Mouse (Mus musculus): ENCODE data around the gene Ttc30a1. TPM values are rescaled to one million over a fixed set of nuclear protein-coding genes. Genes with fewer than 3 reads are reported as not detected.
"Not testable (repeated sequence)": the region's sequence is repeated elsewhere in the genome, so short reads cannot be mapped to it uniquely, and the experiment has no call there.

Ttc30a1 gene
- 8.8 and 10.6 TPM in 2 replicates for polyA plus RNA-seq (2016; fragmentation: Nextera tagmentation; extraction: Ambion mirVana)

- peak within 1 kb of the TSS; percentile 53; the same call in 1 of the 2 replicates for H3K9ac ChIP-seq
- not testable (repeated sequence) for H3K9me3 ChIP-seq, H3K36me3 ChIP-seq, H3K27ac ChIP-seq, H3K4me1 ChIP-seq, H3K27me3 ChIP-seq
- peak within 1 kb of the TSS; percentile 43 for H3K4me3 ChIP-seq
- ATAC-seq (ENCODE audit: insufficient number of reproducible peaks, insufficient read depth, low FRiP score, low TSS enrichment), result peak; percentile 67; the same call in 1 of the 2 replicates
- WGBS, result 3% methylated on average over 32 of the region's 34 CpGs
- peak within 1 kb of the TSS; percentile 69 for H3K4me2 ChIP-seq (replicated peaks)
These were observed at the start of gene Ttc30a1 for GRCm38 (mm10) chr2:75981440-75982081. Ttc30a1 (minus strand) TSS chr2:75981967.

- peak overlapping the region; percentile 43 for H3K4me2 ChIP-seq (replicated peaks)
- H3K27ac ChIP-seq, result 0 out of 2 replicates have a peak overlapping the region, but pooled peaks have one; percentile 78
- H3K27me3 ChIP-seq, result no peaks in the 10 kb centered on the region
- H3K4me1 ChIP-seq, result peaks cover 17% of the 10 kb centered on the region
- H3K36me3 ChIP-seq, result no peaks in the 10 kb centered on the region
- H3K9ac ChIP-seq, result no peak overlapping the region; the same call in 1 of the 2 replicates
- H3K9me3 ChIP-seq, result no peaks in the 10 kb centered on the region
- WGBS, result 14% methylated on average over 8 of the region's 8 CpGs
- 0 out of 2 replicates have a peak, but pooled peaks have one; percentile 64 for ATAC-seq (ENCODE audit: insufficient number of reproducible peaks, insufficient read depth, low FRiP score, low TSS enrichment)
- 0 out of 2 replicates have a peak overlapping the region, but pooled peaks have one; percentile 7 for H3K4me3 ChIP-seq
These were observed 48.3 kb upstream of the Ttc30a1 start for GRCm38 (mm10) chr2:76030080-76030479.

GRCm38 (mm10) chr2:76029081-76029901, 47.5 kb upstream of the Ttc30a1 start:
- no peak overlapping the region for H3K4me3 ChIP-seq
- ATAC-seq (ENCODE audit: insufficient number of reproducible peaks, insufficient read depth, low FRiP score, low TSS enrichment), result no peak
- H3K27me3 ChIP-seq, result no peaks in the 10 kb centered on the region
- peaks cover 17% of the 10 kb centered on the region for H3K4me1 ChIP-seq
- no peaks in the 10 kb centered on the region for H3K36me3 ChIP-seq
- no peak overlapping the region for H3K9ac ChIP-seq
- peak overlapping the region; percentile 78 for H3K27ac ChIP-seq
- H3K4me2 ChIP-seq (replicated peaks), result peak overlapping the region; percentile 43
- 16% methylated on average over 20 of the region's 20 CpGs for WGBS
- no peaks in the 10 kb centered on the region for H3K9me3 ChIP-seq

DNA sequence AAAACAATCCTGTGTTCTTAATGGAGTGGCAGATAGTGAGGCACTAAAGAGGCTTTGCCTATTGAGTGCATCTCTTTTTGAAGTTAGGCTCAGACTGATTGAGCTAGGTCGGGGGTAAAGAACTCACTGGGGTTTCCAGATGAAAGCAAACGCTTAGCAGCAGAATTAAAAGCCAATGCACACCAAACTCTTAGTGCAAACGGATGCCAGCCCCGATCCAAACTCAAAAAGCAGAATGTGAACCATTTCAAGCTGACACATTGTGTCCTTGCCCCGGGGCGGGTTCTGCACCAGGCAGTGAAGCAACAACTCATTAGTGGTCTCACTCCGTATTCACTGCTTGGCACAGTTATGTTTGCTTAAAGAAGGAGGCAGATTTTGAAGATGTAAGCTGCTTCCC, 35.1 kb upstream of the Ttc30a1 start:
- no peak for ATAC-seq (ENCODE audit: insufficient number of reproducible peaks, insufficient read depth, low FRiP score, low TSS enrichment)
- Histone ChIP-seq H3K27me3 (no peaks in the 10 kb centered on the region), H3K4me2 (replicated peaks) (no peak overlapping the region), H3K9me3 (no peaks in the 10 kb centered on the region), H3K36me3 (no peaks in the 10 kb centered on the region), H3K4me3 (no peak overlapping the region), H3K27ac (no peak overlapping the region), H3K4me1 (peaks cover 7% of the 10 kb centered on the region; the same call in 1 of the 2 replicates), H3K9ac (no peak overlapping the region)
- 10% methylated on average over 7 of the region's 7 CpGs for whole genome bisulfite sequencing

DNA sequence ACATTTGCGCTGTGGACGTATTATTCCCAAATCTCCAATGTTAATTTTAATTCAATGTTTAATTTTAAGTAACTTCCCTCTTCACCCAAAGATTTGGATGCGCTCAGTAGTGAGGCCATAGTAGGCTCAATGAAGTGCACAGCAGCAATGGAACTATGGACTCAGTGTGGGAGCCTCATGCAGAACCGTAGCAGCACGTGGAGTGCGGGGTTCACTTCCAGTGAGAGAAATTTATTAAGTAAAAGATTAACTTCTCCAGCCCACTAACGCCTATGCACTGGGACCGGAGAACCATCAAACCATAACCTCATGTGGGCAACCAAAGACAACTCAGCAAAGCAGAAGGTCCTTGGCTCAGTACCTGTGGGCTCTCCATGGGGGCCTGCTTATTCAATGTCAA, 34.4 kb upstream of the Ttc30a1 start:
- H3K9me3 ChIP-seq, result no peaks in the 10 kb centered on the region
- H3K9ac ChIP-seq, result no peak overlapping the region
- no peaks in the 10 kb centered on the region for H3K27me3 ChIP-seq
- 87% methylated on average over 8 of the region's 8 CpGs for WGBS
- H3K36me3 ChIP-seq, result no peaks in the 10 kb centered on the region
- no peak for ATAC-seq (ENCODE audit: insufficient number of reproducible peaks, insufficient read depth, low FRiP score, low TSS enrichment)
- H3K4me3 ChIP-seq, result no peak overlapping the region
- peaks cover 7% of the 10 kb centered on the region; the same call in 1 of the 2 replicates for H3K4me1 ChIP-seq
- H3K27ac ChIP-seq, result no peak overlapping the region
- no peak overlapping the region for H3K4me2 ChIP-seq (replicated peaks)

DNA sequence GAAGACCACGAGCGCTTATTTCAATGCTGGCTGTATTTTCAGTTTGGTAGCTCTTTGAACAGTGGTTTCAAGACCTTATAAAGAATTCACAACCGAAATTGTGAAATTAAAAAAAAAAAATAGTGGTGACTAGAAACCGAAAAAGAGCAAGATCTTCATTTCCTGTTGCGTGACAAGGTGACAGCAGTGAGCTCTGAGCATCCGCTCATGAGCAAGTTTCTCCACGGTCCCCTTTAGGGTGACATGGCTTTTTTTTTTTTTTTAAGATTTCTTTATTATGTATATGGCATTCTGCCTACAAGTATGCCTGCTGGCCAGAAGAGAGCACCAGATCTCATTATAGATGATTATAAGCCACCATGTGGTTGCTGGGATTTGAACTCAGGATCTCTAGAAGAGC, 33.7 kb upstream of the Ttc30a1 start:
- H3K4me3 ChIP-seq, result no peak overlapping the region
- no peaks in the 10 kb centered on the region for H3K36me3 ChIP-seq
- 94% methylated on average over 7 of the region's 7 CpGs for WGBS
- no peak for ATAC-seq (ENCODE audit: insufficient number of reproducible peaks, insufficient read depth, low FRiP score, low TSS enrichment)
- H3K4me2 ChIP-seq (replicated peaks), result no peak overlapping the region
- H3K9me3 ChIP-seq, result no peaks in the 10 kb centered on the region
- no peaks in the 10 kb centered on the region for H3K27me3 ChIP-seq
- H3K9ac ChIP-seq, result no peak overlapping the region
- no peak overlapping the region for H3K27ac ChIP-seq
- peaks cover 10% of the 10 kb centered on the region for H3K4me1 ChIP-seq

DNA sequence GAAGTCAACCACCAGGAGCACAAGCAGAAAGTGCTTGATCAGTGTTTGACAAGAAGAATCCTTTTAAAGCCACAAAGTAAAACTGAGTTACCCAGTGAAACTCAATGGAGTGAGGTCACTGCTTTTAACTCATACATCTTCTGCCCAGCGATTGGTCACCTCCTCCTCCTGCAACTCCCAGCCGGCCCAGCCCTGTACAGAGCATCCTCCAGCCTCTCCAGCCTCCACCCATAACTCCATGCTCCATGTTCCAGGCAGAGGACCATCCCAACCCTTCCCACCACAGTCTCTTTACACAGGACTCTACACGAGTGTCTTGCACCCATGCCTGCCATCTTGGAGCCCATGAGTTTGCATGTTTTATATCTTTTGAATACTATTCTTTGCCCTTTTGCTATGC, 32.9 kb upstream of the Ttc30a1 start:
- no peaks in the 10 kb centered on the region for H3K27me3 ChIP-seq
- ATAC-seq (ENCODE audit: insufficient number of reproducible peaks, insufficient read depth, low FRiP score, low TSS enrichment), result no peak
- 86% methylated on average over 3 of the region's 3 CpGs for WGBS
- no peak overlapping the region for H3K9ac ChIP-seq
- no peaks in the 10 kb centered on the region for H3K9me3 ChIP-seq
- no peak overlapping the region for H3K27ac ChIP-seq
- no peaks in the 10 kb centered on the region for H3K36me3 ChIP-seq
- H3K4me1 ChIP-seq, result peaks cover 10% of the 10 kb centered on the region
- H3K4me2 ChIP-seq (replicated peaks), result no peak overlapping the region
- H3K4me3 ChIP-seq, result no peak overlapping the region

DNA sequence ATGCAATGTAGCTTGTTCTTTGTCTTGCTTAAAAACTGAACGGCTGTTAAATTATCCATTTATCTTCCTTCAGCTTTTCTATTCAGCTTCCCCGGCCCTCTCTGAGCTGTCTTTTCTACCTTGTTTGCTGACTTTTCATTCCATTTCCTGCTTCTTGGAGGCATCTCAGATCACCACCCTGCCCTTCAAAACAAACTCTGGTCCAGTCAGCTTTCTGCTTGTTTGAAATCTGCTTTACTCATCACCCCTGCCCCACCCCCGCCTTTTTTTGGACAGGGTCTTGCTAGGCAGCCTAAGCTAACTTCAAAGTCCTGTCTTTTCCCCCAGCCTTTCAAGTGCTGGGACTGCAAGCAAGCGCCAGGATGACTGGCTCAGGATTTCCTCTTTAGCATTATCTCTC, 24.4 kb upstream of the Ttc30a1 start:
- Histone ChIP-seq H3K9me3 (no peaks in the 10 kb centered on the region), H3K36me3 (no peaks in the 10 kb centered on the region), H3K27ac (no peak overlapping the region), H3K4me2 (replicated peaks) (no peak overlapping the region), H3K4me1 (peaks cover 3% of the 10 kb centered on the region; the same call in 1 of the 2 replicates), H3K9ac (no peak overlapping the region), H3K27me3 (no peaks in the 10 kb centered on the region), H3K4me3 (no peak overlapping the region)
- ATAC-seq (ENCODE audit: insufficient number of reproducible peaks, insufficient read depth, low FRiP score, low TSS enrichment), result no peak
- WGBS, result 20% methylated on average over 4 of the region's 4 CpGs

DNA sequence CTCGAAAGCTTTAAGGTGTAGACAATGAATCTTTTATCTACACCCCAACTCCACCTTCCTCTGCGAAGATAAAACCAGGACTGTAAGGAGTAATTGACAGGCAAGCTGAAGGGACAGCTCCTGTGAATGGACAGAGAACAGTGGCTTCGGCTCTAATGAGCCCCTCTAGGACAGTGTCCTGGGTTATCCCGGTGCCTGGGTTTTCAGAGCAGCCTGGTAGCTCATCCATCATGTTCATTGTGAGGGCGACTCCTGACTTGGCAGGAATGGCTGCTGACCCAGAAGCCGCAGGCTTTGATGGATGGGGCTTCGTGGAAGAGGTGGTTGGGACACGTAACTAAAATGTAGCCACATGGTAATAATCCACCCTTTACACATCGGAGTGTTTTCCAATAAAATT, 21.1 kb upstream of the Ttc30a1 start:
- H3K27ac ChIP-seq, result no peak overlapping the region
- 59% methylated on average over 9 of the region's 9 CpGs for WGBS
- peaks cover 9% of the 10 kb centered on the region for H3K4me1 ChIP-seq
- no peak for ATAC-seq (ENCODE audit: insufficient number of reproducible peaks, insufficient read depth, low FRiP score, low TSS enrichment)
- no peak overlapping the region for H3K4me2 ChIP-seq (replicated peaks)
- H3K9me3 ChIP-seq, result no peaks in the 10 kb centered on the region
- no peak overlapping the region for H3K4me3 ChIP-seq
- H3K9ac ChIP-seq, result no peak overlapping the region
- no peaks in the 10 kb centered on the region for H3K36me3 ChIP-seq
- no peaks in the 10 kb centered on the region for H3K27me3 ChIP-seq

DNA sequence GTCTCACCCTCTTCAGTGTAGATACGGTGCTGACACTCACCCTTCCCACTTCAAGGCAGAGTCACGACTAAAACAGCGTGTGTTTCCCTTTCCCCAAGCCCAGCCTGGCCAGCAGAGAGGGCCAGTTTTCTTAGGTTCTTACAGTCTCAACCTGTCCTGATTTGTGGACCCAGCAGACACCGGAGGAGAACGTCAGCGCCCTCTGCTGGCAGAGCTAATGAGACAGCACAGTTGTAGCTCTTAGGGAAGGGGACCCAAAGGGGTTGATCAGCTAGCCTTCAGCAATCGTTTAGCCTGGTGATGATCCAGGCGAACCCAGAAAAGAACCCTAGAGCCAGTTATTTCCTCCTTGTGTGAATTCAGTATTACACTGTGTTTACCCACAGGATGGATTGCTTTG, 19.6 kb upstream of the Ttc30a1 start:
- Histone ChIP-seq H3K4me2 (replicated peaks) (no peak overlapping the region), H3K27ac (no peak overlapping the region), H3K9ac (no peak overlapping the region), H3K27me3 (no peaks in the 10 kb centered on the region), H3K36me3 (no peaks in the 10 kb centered on the region), H3K4me3 (no peak overlapping the region), H3K9me3 (no peaks in the 10 kb centered on the region), H3K4me1 (peaks cover 13% of the 10 kb centered on the region)
- no peak for ATAC-seq (ENCODE audit: insufficient number of reproducible peaks, insufficient read depth, low FRiP score, low TSS enrichment)
- 37% methylated on average over 8 of the region's 8 CpGs for WGBS

DNA sequence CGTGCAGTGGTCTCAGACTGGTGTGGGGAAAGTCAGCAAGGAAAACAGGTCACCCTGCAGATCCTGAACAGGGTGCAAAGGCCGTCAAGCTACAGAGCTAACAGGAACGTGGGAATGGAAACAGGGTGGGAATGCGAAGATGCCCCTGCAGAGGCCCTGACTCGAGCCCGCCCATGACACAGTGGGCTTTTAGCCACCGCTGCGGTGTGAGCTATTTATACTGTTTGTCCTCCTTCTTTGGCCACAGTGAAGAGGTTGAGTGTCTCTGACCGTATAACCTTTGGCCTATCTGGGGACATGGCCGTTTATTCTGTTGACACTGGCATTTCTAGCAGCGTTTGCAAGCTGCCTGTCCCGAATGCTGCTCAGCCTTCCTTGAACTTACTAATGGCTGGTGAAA, 17.9 kb upstream of the Ttc30a1 start:
- Histone ChIP-seq H3K27me3 (no peaks in the 10 kb centered on the region), H3K4me2 (replicated peaks) (no peak overlapping the region), H3K9me3 (no peaks in the 10 kb centered on the region), H3K36me3 (no peaks in the 10 kb centered on the region), H3K9ac (no peak overlapping the region), H3K4me3 (no peak overlapping the region), H3K27ac (no peak overlapping the region), H3K4me1 (peaks cover 13% of the 10 kb centered on the region)
- 33% methylated on average over 12 of the region's 12 CpGs for WGBS
- no peak for ATAC-seq (ENCODE audit: insufficient number of reproducible peaks, insufficient read depth, low FRiP score, low TSS enrichment)

DNA sequence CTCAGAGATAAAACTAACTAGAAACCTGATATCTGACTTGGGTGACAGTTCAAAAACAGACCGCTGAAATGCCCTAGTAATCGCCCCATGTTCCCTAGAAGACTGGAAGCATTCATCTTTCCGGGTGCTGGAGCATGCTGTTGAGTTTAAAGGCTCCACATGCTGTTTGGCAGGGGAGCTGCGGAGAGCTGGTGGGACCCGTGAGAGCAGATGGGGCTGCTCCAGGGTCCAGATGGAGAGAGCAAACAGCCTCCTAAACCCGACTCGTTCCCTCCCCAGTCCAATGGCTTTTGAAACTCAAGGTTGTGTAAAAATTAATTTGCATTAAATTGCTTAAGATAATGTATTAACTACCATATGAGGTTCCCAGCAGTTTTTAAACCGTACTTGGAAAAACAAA, 16.9 kb upstream of the Ttc30a1 start:
- Histone ChIP-seq H3K4me1 (peaks cover 13% of the 10 kb centered on the region), H3K4me2 (replicated peaks) (no peak overlapping the region), H3K36me3 (no peaks in the 10 kb centered on the region), H3K27me3 (no peaks in the 10 kb centered on the region), H3K9ac (no peak overlapping the region), H3K4me3 (no peak overlapping the region), H3K27ac (no peak overlapping the region), H3K9me3 (no peaks in the 10 kb centered on the region)
- ATAC-seq (ENCODE audit: insufficient number of reproducible peaks, insufficient read depth, low FRiP score, low TSS enrichment), result no peak
- 28% methylated on average over 8 of the region's 8 CpGs for WGBS
